Mouse (Mus musculus): ENCODE measurements around the gene Slc24a3.

Slc24a3 gene

GRCm38 (mm10) chr2:145288501-145288900, 120.9 kb downstream of the Slc24a3 start:
- DNase-seq: no peak

- no peak for DNase-seq
These were observed 123.9 kb downstream of the Slc24a3 start for GRCm38 (mm10) chr2:145291473-145291872.

GRCm38 (mm10) chr2:145292196-145292595, 124.6 kb downstream of the Slc24a3 start:
- no peak for DNase-seq

GRCm38 (mm10) chr2:145292816-145293215, 125.3 kb downstream of the Slc24a3 start:
- DNase-seq: no peak

- DNase-seq: no peak
These were observed 129.4 kb downstream of the Slc24a3 start for GRCm38 (mm10) chr2:145296906-145297305.

- peak; percentile 13 for DNase-seq
These were observed 132.6 kb downstream of the Slc24a3 start for GRCm38 (mm10) chr2:145299914-145300699.

- DNase-seq: no peak
These were observed 139.8 kb downstream of the Slc24a3 start for GRCm38 (mm10) chr2:145307231-145307883.

GRCm38 (mm10) chr2:145318916-145319315, 151.4 kb downstream of the Slc24a3 start:
- no peak for DNase-seq

GRCm38 (mm10) chr2:145321287-145321686, 153.7 kb downstream of the Slc24a3 start:
- no peak for DNase-seq

GRCm38 (mm10) chr2:145321755-145322154, 154.2 kb downstream of the Slc24a3 start:
- DNase-seq: no peak

- no peak for DNase-seq
These were observed 156.9 kb downstream of the Slc24a3 start for GRCm38 (mm10) chr2:145324477-145324876.

GRCm38 (mm10) chr2:145325852-145326251, 158.3 kb downstream of the Slc24a3 start:
- DNase-seq: peak; percentile 49

GRCm38 (mm10) chr2:145326544-145326943, 159.0 kb downstream of the Slc24a3 start:
- DNase-seq: no peak

GRCm38 (mm10) chr2:145329756-145330155, 162.2 kb downstream of the Slc24a3 start:
- DNase-seq: no peak

GRCm38 (mm10) chr2:145331525-145331924, 164.0 kb downstream of the Slc24a3 start:
- no peak for DNase-seq

- DNase-seq: no peak
These were observed 165.9 kb downstream of the Slc24a3 start for GRCm38 (mm10) chr2:145333466-145333865.

GRCm38 (mm10) chr2:145336406-145336805, 168.9 kb downstream of the Slc24a3 start:
- peak; percentile 63 for DNase-seq

- peak; percentile 74 for DNase-seq
These were observed 173.3 kb downstream of the Slc24a3 start for GRCm38 (mm10) chr2:145340816-145341215.

GRCm38 (mm10) chr2:145342956-145343355, 175.4 kb downstream of the Slc24a3 start:
- no peak for DNase-seq

GRCm38 (mm10) chr2:145344521-145344920, 177.0 kb downstream of the Slc24a3 start:
- no peak for DNase-seq

- peak; percentile 41 for DNase-seq
These were observed 186.2 kb downstream of the Slc24a3 start for GRCm38 (mm10) chr2:145353801-145354200.

GRCm38 (mm10) chr2:145358236-145358942, 190.8 kb downstream of the Slc24a3 start:
- DNase-seq: peak; percentile 72

- DNase-seq: peak; percentile 40
These were observed 196.1 kb downstream of the Slc24a3 start for GRCm38 (mm10) chr2:145363604-145364003.

- DNase-seq: peak; percentile 82
These were observed 201.1 kb downstream of the Slc24a3 start for GRCm38 (mm10) chr2:145368701-145369100.
